Mouse (Mus musculus) skeletal muscle tissue, postnatal 0 days (tissue): Measurements from ENCODE around the gene Iffo2. TPM values are rescaled to one million over a fixed set of nuclear protein-coding genes. Genes with fewer than 3 reads are reported as not detected.

Experiments used
- microRNA-seq, 2 experiments: library from miRNA; unstranded; fragments of <30 nt; microRNA quantifications; one replicate each; pipeline ENCODE4; 2016
- polyA plus RNA-seq: library from polyadenylated mRNA; unstranded; fragments of >200 nt; fragmentation: Nextera tagmentation; extraction: Ambion mirVana; gene quantifications from 2 replicates; pipeline ENCODE4 v1.2.1, GENCODE M21; 2015

Iffo2 gene
- 2.8 TPM in 2 replicates for polyA plus RNA-seq

DNA sequence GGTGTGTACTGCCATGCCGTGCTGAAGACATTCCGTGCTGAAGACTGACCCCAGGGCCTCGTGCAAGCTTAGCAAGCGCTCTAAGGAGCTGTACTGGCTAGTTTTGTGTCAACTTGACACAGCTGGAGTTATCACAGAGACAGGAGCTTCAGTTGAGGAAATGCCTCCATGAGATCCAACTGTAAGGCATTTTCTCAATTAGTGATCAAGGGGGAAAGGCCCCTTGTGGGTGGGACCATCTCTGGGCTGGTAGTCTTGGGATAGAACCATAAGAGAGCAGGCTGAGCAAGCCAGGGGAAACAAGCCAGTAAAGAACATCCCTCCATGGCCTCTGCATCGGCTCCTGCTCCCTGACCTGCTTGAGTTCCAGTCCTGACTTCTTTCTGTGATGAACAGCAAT, at the start of gene Iffo2:
TSS of gene Iffo2 (plus strand) at position 301 of the 400 bp plus-strand sequence.

GRCm38 (mm10) chr4:139602357-139603244, 72.3 kb downstream of the Iffo2 start, which contains the start of gene Gm21969:
Gm21969 (plus strand) TSS chr4:139603186.

DNA sequence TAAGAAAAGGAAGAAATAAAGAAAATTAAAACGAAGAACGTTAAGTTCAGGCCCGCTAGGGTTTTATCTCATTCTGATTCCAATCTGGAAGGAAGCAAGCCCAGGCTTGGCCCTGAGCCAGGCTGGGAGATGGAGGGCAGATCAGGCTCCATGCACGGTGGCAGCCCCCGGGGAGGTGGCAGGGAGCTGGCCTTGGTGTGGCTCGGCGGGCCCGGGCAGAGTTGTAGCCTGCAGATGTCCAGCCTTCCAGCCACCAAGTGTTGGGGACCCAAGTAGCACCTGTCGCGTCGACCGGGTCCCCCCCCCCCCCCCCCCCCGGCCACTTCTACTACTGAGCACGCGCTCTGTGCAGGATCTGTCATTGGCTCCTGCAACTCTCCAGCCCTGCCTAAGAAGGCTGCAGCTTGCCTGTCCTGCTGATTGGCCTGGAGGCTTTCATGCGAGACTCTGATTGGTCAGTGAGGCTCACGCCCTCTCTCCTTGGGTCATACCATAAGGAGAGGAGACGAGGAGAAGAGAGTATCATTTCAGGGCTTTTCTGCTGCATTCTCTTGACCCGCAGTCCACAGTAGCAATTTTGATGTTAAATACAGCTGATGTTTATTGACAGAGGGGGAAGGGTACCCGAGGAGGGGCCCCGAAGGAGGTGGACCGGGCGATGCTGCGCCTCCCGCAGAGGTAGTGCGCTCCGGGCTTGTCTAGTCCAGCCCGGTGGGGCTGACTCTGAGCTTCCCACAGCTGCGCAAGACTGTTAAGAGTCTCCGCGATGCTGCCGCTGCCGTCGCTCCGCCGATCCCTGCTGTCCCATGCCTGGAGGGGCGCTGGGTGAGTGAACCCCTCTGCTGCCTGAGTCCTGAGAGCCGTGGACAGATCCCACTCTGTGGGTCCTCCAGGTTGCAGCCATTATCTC, 92.3 kb downstream of the Iffo2 start, which contains the start of gene Aldh4a1:
TSS of gene Aldh4a1 (plus strand) at position 494 of the 910 bp plus-strand sequence.

DNA sequence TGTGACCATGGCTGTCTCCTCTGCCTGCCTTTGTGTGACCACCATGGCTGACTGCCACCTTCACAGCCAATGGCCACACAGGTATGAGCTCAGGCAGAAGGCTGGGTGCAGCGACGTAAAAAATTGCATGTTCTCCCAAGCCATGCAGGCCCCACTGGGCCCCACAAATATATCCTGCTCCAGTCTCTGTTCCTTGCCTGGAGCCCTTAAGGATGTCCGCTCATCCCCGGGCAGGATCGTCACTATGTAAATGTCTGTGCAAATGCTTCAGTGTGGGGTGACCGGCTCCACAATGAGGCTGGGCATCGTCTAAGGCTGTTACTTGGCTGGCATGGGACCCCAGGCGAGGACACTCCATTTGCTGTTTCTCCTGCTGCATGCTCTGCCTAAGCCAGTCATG, 122.9 kb downstream of the Iffo2 start, which contains the start of gene Tas1r2:
TSS of gene Tas1r2 (plus strand) at position 301 of the 400 bp plus-strand sequence.

Small RNAs within 50 kb of the gene (microRNA-seq; reads per million reads assigned to microRNA genes)
- gene Gm25571 = 0 reads per million in 2 experiments
- 0.10 to 0.21 reads per million in 2 experiments for gene Mir7020

Other genes starting within 250 kb of the Iffo2 start
- 6.0 and 7.7 TPM in 2 replicates for gene Pqlc2, start 219.8 kb upstream of the Iffo2 start, polyA plus RNA-seq
- gene Akr7a5, start 219.8 kb upstream of the Iffo2 start, polyA plus RNA-seq = 50.2 and 54.1 TPM in 2 replicates
- 40.4 and 42.0 TPM in 2 replicates for gene Mrto4, start 178.0 kb upstream of the Iffo2 start, polyA plus RNA-seq
- gene Emc1, start 178.0 kb upstream of the Iffo2 start, polyA plus RNA-seq = 15.0 and 17.0 TPM in 2 replicates
- 43.9 and 44.8 TPM in 2 replicates for gene Ubr4, start 177.9 kb upstream of the Iffo2 start, polyA plus RNA-seq
- not detected in 2 replicates for gene Gm21969, start 72.6 kb downstream of the Iffo2 start, polyA plus RNA-seq
- 42.8 and 43.5 TPM in 2 replicates for gene Aldh4a1, start 92.3 kb downstream of the Iffo2 start, polyA plus RNA-seq
- not detected in 2 replicates for gene Tas1r2, start 123.0 kb downstream of the Iffo2 start, polyA plus RNA-seq